Mouse (Mus musculus): Measurements from ENCODE around the gene Gm45021. TPM values are rescaled to one million over a fixed set of nuclear protein-coding genes. Genes with fewer than 3 reads are reported as not detected.

Gm45021 gene
- total and polyA plus RNA-seq, 2 experiments from 2014 or later = not detected

GRCm38 (mm10) chr6:48569065-48569807 is 20.2 kb upstream of the Gm45021 start:
- H3K36me3 ChIP-seq (ENCODE audit: insufficient read depth, low read length) = no peaks in the 10 kb centered on the region
- 70% methylated on average over 8 of the region's 8 CpGs for WGBS

GRCm38 (mm10) chr6:48572014-48572413 is 17.4 kb upstream of the Gm45021 start:
- no peak for TF ChIP-seq CTCF (IDR thresholded peaks at IDR 0.05; ENCODE audit: low read depth)
- ATAC-seq = no peak
- Histone ChIP-seq H3K9me3 (ENCODE audit: low read length) (no peaks in the 10 kb centered on the region), H3K4me3 (ENCODE audit: low read length) (no peak overlapping the region), H3K4me2 (ENCODE audit: low read depth, low read length) (no peak overlapping the region), H3K36me3 (ENCODE audit: insufficient read depth, low read length) (no peaks in the 10 kb centered on the region), H3K27me3 (ENCODE audit: insufficient read depth, low read length) (no peaks in the 10 kb centered on the region), H3K4me1 (ENCODE audit: insufficient read depth, low read length) (no peaks in the 10 kb centered on the region; the same call in 1 of the 2 replicates), H3K9ac (replicated peaks; ENCODE audit: low read length) (no peak overlapping the region), H3K27ac (no peak overlapping the region; the same call in 1 of the 2 replicates)
- DNase-seq (ENCODE audit: low spot score) = no peak
- 89% methylated on average over 5 of the region's 5 CpGs for WGBS

More at GRCm38 (mm10) chr6:48569065-48569807, 20.2 kb upstream of the Gm45021 start:
- H3K4me2 ChIP-seq (ENCODE audit: low read depth, low read length) = no peak overlapping the region
- no peaks in the 10 kb centered on the region for H3K27me3 ChIP-seq (ENCODE audit: insufficient read depth, low read length)
- ATAC-seq (no peak), DNase-seq (ENCODE audit: low spot score) (no peak)
- H3K9me3 ChIP-seq (ENCODE audit: low read length) = no peaks in the 10 kb centered on the region
- no peak overlapping the region for H3K4me3 ChIP-seq (ENCODE audit: low read length)
- H3K9ac ChIP-seq (replicated peaks; ENCODE audit: low read length) = no peak overlapping the region
- H3K27ac ChIP-seq = 0 out of 2 replicates have a peak overlapping the region, but pooled peaks have one; percentile 62
- TF ChIP-seq CTCF (IDR thresholded peaks at IDR 0.05; ENCODE audit: low read depth) = no peak
- no peaks in the 10 kb centered on the region; the same call in 1 of the 2 replicates for H3K4me1 ChIP-seq (ENCODE audit: insufficient read depth, low read length)

- DNase-seq (ENCODE audit: low spot score) = no peak
- H3K4me1 ChIP-seq (ENCODE audit: insufficient read depth, low read length) = no peaks in the 10 kb centered on the region; the same call in 1 of the 2 replicates
- no peak within 1 kb of the TSS for H3K4me3 ChIP-seq (ENCODE audit: low read length)
- ATAC-seq = no peak
- no peak for TF ChIP-seq CTCF (IDR thresholded peaks at IDR 0.05; ENCODE audit: low read depth)
- no peaks in the 10 kb centered on the region for H3K27me3 ChIP-seq (ENCODE audit: insufficient read depth, low read length)
- no peaks in the 10 kb centered on the region for H3K36me3 ChIP-seq (ENCODE audit: insufficient read depth, low read length)
- H3K9ac ChIP-seq (replicated peaks; ENCODE audit: low read length) = no peak within 1 kb of the TSS
- H3K4me2 ChIP-seq (ENCODE audit: low read depth, low read length) = no peak within 1 kb of the TSS
- 29% methylated on average over 6 of the region's 6 CpGs for WGBS
- H3K9me3 ChIP-seq (ENCODE audit: low read length) = no peaks in the 10 kb centered on the region
- no peak within 1 kb of the TSS; the same call in 1 of the 2 replicates for H3K27ac ChIP-seq
Observed at GRCm38 (mm10) chr6:48572572-48573061, 16.8 kb upstream of the Gm45021 start, which contains the start of gene Rarres2. TSS of gene Rarres2 (minus strand) at chr6:48572789.

GRCm38 (mm10) chr6:48573280-48573679 is 16.1 kb upstream of the Gm45021 start:
- Histone ChIP-seq H3K27me3 (ENCODE audit: insufficient read depth, low read length) (no peaks in the 10 kb centered on the region), H3K4me3 (ENCODE audit: low read length) (no peak overlapping the region), H3K4me2 (ENCODE audit: low read depth, low read length) (no peak overlapping the region), H3K4me1 (ENCODE audit: insufficient read depth, low read length) (no peaks in the 10 kb centered on the region; the same call in 1 of the 2 replicates), H3K27ac (no peak overlapping the region), H3K36me3 (ENCODE audit: insufficient read depth, low read length) (no peaks in the 10 kb centered on the region), H3K9me3 (ENCODE audit: low read length) (no peaks in the 10 kb centered on the region), H3K9ac (replicated peaks; ENCODE audit: low read length) (no peak overlapping the region)
- ATAC-seq (no peak), DNase-seq (ENCODE audit: low spot score) (no peak)
- no peak for TF ChIP-seq CTCF (IDR thresholded peaks at IDR 0.05; ENCODE audit: low read depth)
- WGBS = 73% methylated on average over 10 of the region's 10 CpGs

GRCm38 (mm10) chr6:48573981-48574380 is 15.4 kb upstream of the Gm45021 start:
- no peak overlapping the region for H3K9ac ChIP-seq (replicated peaks; ENCODE audit: low read length)
- WGBS = 79% methylated on average over 3 of the region's 3 CpGs
- H3K4me1 ChIP-seq (ENCODE audit: insufficient read depth, low read length) = no peaks in the 10 kb centered on the region
- H3K27ac ChIP-seq = no peak overlapping the region
- no peak overlapping the region for H3K4me2 ChIP-seq (ENCODE audit: low read depth, low read length)
- no peaks in the 10 kb centered on the region for H3K36me3 ChIP-seq (ENCODE audit: insufficient read depth, low read length)
- no peak for TF ChIP-seq CTCF (IDR thresholded peaks at IDR 0.05; ENCODE audit: low read depth)
- DNase-seq (ENCODE audit: low spot score) = no peak
- ATAC-seq = no peak
- H3K4me3 ChIP-seq (ENCODE audit: low read length) = no peak overlapping the region
- no peaks in the 10 kb centered on the region for H3K9me3 ChIP-seq (ENCODE audit: low read length)
- H3K27me3 ChIP-seq (ENCODE audit: insufficient read depth, low read length) = no peaks in the 10 kb centered on the region

GRCm38 (mm10) chr6:48578736-48579135 is 10.7 kb upstream of the Gm45021 start:
- no peak for ATAC-seq

GRCm38 (mm10) chr6:48579215-48579648 is 10.2 kb upstream of the Gm45021 start:
- WGBS = 34% methylated on average over 5 of the region's 5 CpGs
- no peaks in the 10 kb centered on the region for H3K36me3 ChIP-seq (ENCODE audit: insufficient read depth, low read length)
- H3K9ac ChIP-seq (replicated peaks; ENCODE audit: low read length) = no peak overlapping the region
- H3K9me3 ChIP-seq (ENCODE audit: low read length) = no peaks in the 10 kb centered on the region
- H3K27me3 ChIP-seq (ENCODE audit: insufficient read depth, low read length) = no peaks in the 10 kb centered on the region
- H3K4me3 ChIP-seq (ENCODE audit: low read length) = no peak overlapping the region
- H3K27ac ChIP-seq = no peak overlapping the region
- H3K4me2 ChIP-seq (ENCODE audit: low read depth, low read length) = no peak overlapping the region
- ATAC-seq (no peak), DNase-seq (ENCODE audit: low spot score) (no peak)
- no peak for TF ChIP-seq CTCF (IDR thresholded peaks at IDR 0.05; ENCODE audit: low read depth)
- H3K4me1 ChIP-seq (ENCODE audit: insufficient read depth, low read length) = no peaks in the 10 kb centered on the region

More at GRCm38 (mm10) chr6:48578736-48579135, 10.7 kb upstream of the Gm45021 start:
- Histone ChIP-seq H3K9me3 (ENCODE audit: low read length) (no peaks in the 10 kb centered on the region), H3K36me3 (ENCODE audit: insufficient read depth, low read length) (no peaks in the 10 kb centered on the region), H3K27me3 (ENCODE audit: insufficient read depth, low read length) (no peaks in the 10 kb centered on the region), H3K4me2 (ENCODE audit: low read depth, low read length) (no peak overlapping the region), H3K4me3 (ENCODE audit: low read length) (no peak overlapping the region), H3K9ac (replicated peaks; ENCODE audit: low read length) (no peak overlapping the region), H3K4me1 (ENCODE audit: insufficient read depth, low read length) (no peaks in the 10 kb centered on the region), H3K27ac (no peak overlapping the region)
- no peak for TF ChIP-seq CTCF (IDR thresholded peaks at IDR 0.05; ENCODE audit: low read depth)
- 64% methylated on average over 5 of the region's 5 CpGs for WGBS
- no peak for DNase-seq (ENCODE audit: low spot score)

Measured in hindbrain, postnatal 0 days (tissue).